Mouse (Mus musculus): ENCODE measurements around the gene Smad3. TPM values are rescaled to one million over a fixed set of nuclear protein-coding genes. Genes with fewer than 3 reads are reported as not detected.

Smad3 gene
- total and polyA plus RNA-seq, 3 experiments: 7.5 to 10.2 TPM; not detected in 1

GRCm38 (mm10) chr9:63664300-63664745 lies 93.5 kb downstream of the Smad3 start (continued):
- TF ChIP-seq NRF1 (IDR thresholded peaks at IDR 0.05; ENCODE audit: insufficient read depth, low read depth, low read length, poor library complexity, severe bottlenecking): no peak

GRCm38 (mm10) chr9:63663222-63663621 lies 94.6 kb downstream of the Smad3 start:
- no peak for DNase-seq (ENCODE audit: low read depth, low spot score)
- Histone ChIP-seq H3K27ac (ENCODE audit: control insufficient read depth, low read depth, low read length) (no peak overlapping the region), H3K79me2 (ENCODE audit: control insufficient read depth, insufficient read depth, low read length, poor library complexity) (no peaks in the 10 kb centered on the region), H3K36me3 (ENCODE audit: control insufficient read depth in 1 of 2, insufficient read depth in 2 of 2, low read length in 2 of 2) (peaks cover 0 to 13% of the 10 kb centered on the region in 2 experiments; a peak in 2 of 4 replicates), H3K27me3 (ENCODE audit: control insufficient read depth in 1 of 2, insufficient read depth in 2 of 2, low read length in 2 of 2) (no peaks in the 10 kb centered on the region), H3K4me3 (ENCODE audit: control insufficient read depth in 1 of 2, insufficient read depth in 1 of 2, low read depth in 2 of 2, low read length in 2 of 2) (no peak overlapping the region), H3K9me3 (replicated peaks; ENCODE audit: insufficient read depth, low read length) (no peaks in the 10 kb centered on the region), H3K9ac (ENCODE audit: control insufficient read depth, low read depth, low read length, poor library complexity, severe bottlenecking) (no peak overlapping the region), H3K4me1 (ENCODE audit: control insufficient read depth in 1 of 2, insufficient read depth in 2 of 2, low read length in 2 of 2) (peaks cover 12 to 20% of the 10 kb centered on the region in 2 experiments; a peak in 3 of 4 replicates)
- TF ChIP-seq MYB (IDR thresholded peaks at IDR 0.05; ENCODE audit: low read depth, low read length): no peak
- no peak for TF ChIP-seq CHD1 (IDR thresholded peaks at IDR 0.05; ENCODE audit: low read depth, low read length)
- no peak for TF ChIP-seq ZKSCAN1 (IDR thresholded peaks at IDR 0.05; ENCODE audit: low read depth, low read length)
- no peak for TF ChIP-seq MYC (IDR thresholded peaks at IDR 0.05; ENCODE audit: low read depth, low read length)
- no peak for TF ChIP-seq MAX (IDR thresholded peaks at IDR 0.05; ENCODE audit: low read length)
- no peak for TF ChIP-seq ZC3H11A (IDR thresholded peaks at IDR 0.05; ENCODE audit: low read depth, low read length)
- no peak for TF ChIP-seq TBP (IDR thresholded peaks at IDR 0.05; ENCODE audit: low read depth, low read length)
- no peak for TF ChIP-seq EP300 (IDR thresholded peaks at IDR 0.05; ENCODE audit: low read depth in 1 of 2, low read length in 2 of 2)

DNA sequence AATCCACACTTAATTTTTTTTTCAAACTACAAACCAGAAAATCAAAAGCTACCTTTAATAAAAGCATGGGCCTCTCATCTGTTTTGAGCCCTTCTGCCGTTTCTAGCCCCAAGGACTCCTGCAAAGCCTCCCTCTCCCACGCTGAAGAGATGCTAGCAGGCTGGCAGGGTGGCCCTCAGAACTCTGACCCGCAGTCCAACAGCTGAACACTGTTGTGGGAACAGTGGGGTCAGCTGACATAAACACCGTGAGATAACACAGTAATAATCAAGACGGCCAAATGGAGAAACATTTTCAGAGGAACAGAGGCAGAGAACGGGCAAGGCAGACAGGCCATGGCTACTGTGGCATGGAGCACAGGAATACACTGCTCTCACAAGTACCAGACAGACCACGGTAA lies 95.0 kb downstream of the Smad3 start:
- no peak for DNase-seq (ENCODE audit: low read depth, low spot score)
- Histone ChIP-seq H3K4me1 (ENCODE audit: control insufficient read depth in 1 of 2, insufficient read depth in 2 of 2, low read length in 2 of 2) (peaks cover 12 to 20% of the 10 kb centered on the region in 2 experiments; a peak in 3 of 4 replicates), H3K4me3 (ENCODE audit: control insufficient read depth in 1 of 2, insufficient read depth in 1 of 2, low read depth in 2 of 2, low read length in 2 of 2) (no peak overlapping the region), H3K27me3 (ENCODE audit: control insufficient read depth in 1 of 2, insufficient read depth in 2 of 2, low read length in 2 of 2) (no peaks in the 10 kb centered on the region), H3K27ac (ENCODE audit: control insufficient read depth, low read depth, low read length) (no peak overlapping the region), H3K9me3 (replicated peaks; ENCODE audit: insufficient read depth, low read length) (no peaks in the 10 kb centered on the region), H3K9ac (ENCODE audit: control insufficient read depth, low read depth, low read length, poor library complexity, severe bottlenecking) (no peak overlapping the region), H3K36me3 (ENCODE audit: control insufficient read depth in 1 of 2, insufficient read depth in 2 of 2, low read length in 2 of 2) (peaks cover 0 to 13% of the 10 kb centered on the region in 2 experiments; a peak in 2 of 4 replicates), H3K79me2 (ENCODE audit: control insufficient read depth, insufficient read depth, low read length, poor library complexity) (no peaks in the 10 kb centered on the region)
- no peak for TF ChIP-seq POLR2AphosphoS2 (IDR thresholded peaks at IDR 0.05; ENCODE audit: low read length)
- no peak for TF ChIP-seq SIN3A (IDR thresholded peaks at IDR 0.05; ENCODE audit: low read length)
- no peak for TF ChIP-seq TCF12 (IDR thresholded peaks at IDR 0.05; ENCODE audit: low read depth, low read length)
- no peak for TF ChIP-seq GATA1 (IDR thresholded peaks at IDR 0.05; ENCODE audit: low read depth, low read length)
- TF ChIP-seq CTCF (IDR thresholded peaks at IDR 0.05 in 2 of 3, conservative IDR thresholded peaks at IDR 0.05 in 1 of 3; ENCODE audit: control insufficient read depth in 1 of 3, insufficient read depth in 1 of 3, low read depth in 2 of 3, low read length in 3 of 3, poor library complexity in 1 of 3, severe bottlenecking in 1 of 3): no peak
